Mouse (Mus musculus) embryonic stem cell, embryonic (primary cell): ENCODE data around the gene Ppp1r2.

ENCODE experiments used
- CTCF ChIA-PET, 4 experiments: fragments of 300-600 bp in 2 of 4; fragments of 350-600 bp in 2 of 4; sonication (Branson Sonifier 250); formaldehyde crosslinking; loops; one replicate each; lab custom pipeline; 2022; ENCODE audit warnings: inconsistent platforms in 2 of 4; lab: Charles Lee
- POLR2A ChIA-PET, 4 experiments: fragments of 300-600 bp in 2 of 4; fragments of 350-600 bp in 2 of 4; sonication (Branson Sonifier 250); formaldehyde crosslinking; loops; one replicate each; lab custom pipeline; 2022; ENCODE audit warnings: antibody characterized with exemption in 4 of 4, inconsistent platforms in 1 of 4; lab: Charles Lee

Ppp1r2 gene

DNA sequence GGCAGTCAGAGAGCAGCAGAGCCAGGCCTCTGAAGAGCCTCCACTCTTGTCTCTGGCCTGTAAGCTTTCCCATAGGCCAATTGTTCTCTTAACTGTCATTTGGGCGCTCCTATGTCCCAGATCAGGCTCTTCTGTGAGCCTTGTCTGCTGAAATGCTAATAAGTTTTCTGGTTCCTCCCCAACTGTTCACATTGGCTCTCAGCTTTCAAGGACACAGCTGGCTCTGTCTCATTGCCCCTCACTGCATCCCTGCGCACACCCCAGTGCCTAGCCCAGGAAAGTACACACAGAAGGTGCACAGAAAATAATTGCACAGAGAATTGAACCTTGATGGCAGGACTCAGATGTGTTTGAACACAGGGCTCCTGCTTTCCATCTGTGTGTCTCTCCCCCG is 24.9 kb upstream of the Ppp1r2 start:
- CTCF ChIA-PET: interaction anchor here (0.5 to 1.0 kb wide), 7 partner anchors 10 to 208 kb away, joined by 3 to 6 read pairs (median 3); no protein-coding TSS in a partner anchor
- POLR2A ChIA-PET: interaction anchor here (0.5 to 7.5 kb wide), 51 partner anchors 8 to 703 kb away, joined by 3 to 75 read pairs (median 5); partner anchors contain the start of genes Apod (in 3 of the 4), Acap2 (in 1 of the 4) and Senp5 (in 1 of the 4)

DNA sequence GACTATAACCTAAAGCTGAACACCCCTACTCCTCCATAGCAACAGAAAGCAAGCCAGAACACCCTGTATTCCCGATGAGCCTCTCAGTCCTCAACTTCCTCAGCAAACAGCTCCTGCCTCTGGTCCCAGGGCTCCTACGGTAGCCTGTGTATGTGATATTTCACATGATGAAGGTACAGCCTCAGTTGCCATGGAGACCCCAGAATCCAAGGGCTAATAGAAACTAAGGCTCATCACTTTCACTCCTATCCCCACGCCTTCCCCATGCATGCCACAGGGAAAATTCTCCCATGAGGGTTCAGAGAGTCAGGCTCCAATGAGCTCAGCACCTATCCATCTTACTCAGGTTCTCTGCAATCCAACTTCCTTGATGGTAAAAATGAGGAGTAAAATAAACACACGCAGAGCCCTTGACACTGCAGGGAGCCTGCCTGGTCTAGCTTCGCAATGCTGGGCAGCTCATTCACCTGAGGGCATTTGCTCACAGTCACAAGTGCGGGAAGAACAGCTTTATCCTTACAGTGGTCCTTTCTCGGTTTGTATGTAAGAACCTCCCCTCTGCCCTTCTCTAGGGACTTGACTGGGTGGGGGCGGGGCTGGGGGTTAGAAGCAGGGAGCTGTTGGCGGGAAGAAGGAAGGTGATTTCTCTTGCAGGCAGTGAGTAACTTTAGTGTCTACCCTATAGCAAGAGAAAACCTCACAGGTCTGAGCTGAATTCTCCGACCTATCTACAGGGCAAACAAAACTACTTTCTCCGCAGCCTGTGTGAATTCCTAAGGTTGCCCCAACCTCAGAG is 24.3 kb upstream of the Ppp1r2 start:
- CTCF ChIA-PET: interaction anchor here (0.5 to 1.1 kb wide), 8 partner anchors 9 to 126 kb away, joined by 3 to 11 read pairs (median 3); no protein-coding TSS in a partner anchor
- POLR2A ChIA-PET: interaction anchor here (0.5 to 7.5 kb wide), 50 partner anchors 8 to 704 kb away, joined by 3 to 75 read pairs (median 5); partner anchors contain the start of genes Apod (in 3 of the 4), Acap2 (in 1 of the 4) and Senp5 (in 1 of the 4)

DNA sequence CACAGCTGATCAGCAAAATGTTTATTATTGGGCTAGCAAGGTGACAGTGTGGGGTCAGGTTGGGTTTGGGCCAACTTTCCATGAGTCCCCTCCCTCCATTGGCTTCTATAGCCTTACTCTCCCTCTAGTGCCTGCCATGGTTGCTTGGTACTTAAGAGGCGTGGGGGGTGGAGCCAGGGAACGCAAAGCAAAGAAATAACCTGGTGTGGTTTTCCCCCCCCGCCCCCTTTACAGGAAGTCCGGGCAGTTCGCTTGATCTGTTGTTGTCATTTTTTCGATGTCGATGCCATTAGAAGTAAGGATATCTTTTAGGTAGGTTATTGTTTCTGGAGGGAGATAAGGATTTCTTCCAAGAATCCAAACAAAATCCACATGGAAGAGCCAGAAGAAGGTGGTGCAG is 22.0 kb upstream of the Ppp1r2 start:
- ChIA-PET POLR2A (interaction anchor here in 1 of 4 experiments (1.6 kb wide), 1 partner anchor 585 kb away, joined by 3 read pairs; no protein-coding TSS in a partner anchor), CTCF (no interaction called here)

DNA sequence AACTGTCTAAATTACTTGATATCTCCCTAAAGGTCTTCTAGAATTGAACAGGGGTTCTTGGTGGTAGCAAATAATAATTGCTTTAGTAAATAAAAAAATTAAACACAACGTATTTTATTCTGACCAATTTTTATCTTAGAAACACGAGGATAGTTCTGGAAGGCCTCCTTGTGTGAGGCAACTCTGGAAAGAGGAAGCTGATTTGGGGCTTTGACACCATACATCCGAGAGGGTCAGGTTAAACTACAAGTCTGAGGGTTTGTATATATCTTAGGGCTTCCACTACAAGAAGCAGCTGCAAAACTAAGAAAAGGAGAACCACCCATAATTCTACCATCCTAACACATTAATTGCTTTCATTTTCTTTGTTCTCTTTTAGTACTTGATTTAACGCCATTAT is 18.7 kb upstream of the Ppp1r2 start:
- ChIA-PET POLR2A (interaction anchor here in 2 of 4 experiments (1.2 to 1.8 kb wide), 2 partner anchors 17 to 19 kb away, joined by 4 to 5 read pairs; no protein-coding TSS in a partner anchor), CTCF (no interaction called here)

DNA sequence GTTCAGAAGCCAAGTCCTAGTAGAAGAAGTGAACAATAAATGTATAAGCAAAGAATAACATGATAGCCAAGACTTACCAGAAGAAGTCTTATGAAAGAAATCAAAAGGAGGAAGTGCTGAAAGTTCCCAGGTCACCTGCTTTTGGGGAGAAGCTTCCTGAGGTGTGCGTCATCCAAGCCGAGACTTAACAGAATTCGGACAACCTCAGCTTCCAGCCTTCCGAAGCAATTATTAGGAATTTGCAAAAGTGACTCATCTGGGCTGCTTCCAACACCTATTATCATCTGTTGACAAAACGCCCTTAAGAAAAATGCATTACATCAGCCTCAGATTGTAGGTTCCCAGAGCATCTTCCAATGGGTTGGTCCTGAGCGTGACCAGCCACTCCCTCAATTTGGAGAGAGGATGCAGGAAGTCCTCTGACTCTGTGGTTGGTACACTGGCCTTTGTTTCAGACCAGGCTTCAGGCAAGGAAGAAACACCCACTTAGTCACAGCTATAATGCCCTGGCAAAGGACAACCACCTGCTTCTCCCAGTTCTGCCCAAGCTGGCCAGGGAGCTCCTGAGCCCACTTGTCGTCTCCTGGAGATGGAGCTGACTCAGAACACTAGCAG is 15.8 kb upstream of the Ppp1r2 start:
- POLR2A ChIA-PET: interaction anchor here in 3 of 4 experiments (0.8 to 3.4 kb wide), 8 partner anchors 9 to 713 kb away, joined by 3 to 22 read pairs (median 4); no protein-coding TSS in a partner anchor
- CTCF ChIA-PET: interaction anchor here in 1 of 4 experiments (1.1 kb wide), 1 partner anchor 9 kb away, joined by 6 read pairs; no protein-coding TSS in a partner anchor

DNA sequence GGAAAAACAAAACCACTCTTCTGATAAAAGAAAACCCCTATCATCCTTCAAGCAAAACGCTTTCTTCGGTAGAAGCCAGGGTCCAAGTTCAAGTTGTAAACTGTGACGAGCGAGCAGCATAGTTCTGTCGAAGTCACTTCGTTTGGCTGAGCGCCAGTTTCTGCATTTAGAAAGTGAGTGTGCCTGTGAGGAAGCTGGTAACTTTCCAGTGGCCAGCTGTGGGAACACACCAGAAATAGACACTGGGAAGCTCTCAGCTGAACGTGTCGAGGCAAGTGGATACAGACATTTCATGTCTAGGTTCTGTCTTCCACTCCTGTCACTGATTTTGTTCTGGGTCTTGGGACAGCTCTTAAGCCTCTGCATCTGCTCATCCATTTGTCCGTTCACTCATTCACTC is 15.2 kb upstream of the Ppp1r2 start:
- POLR2A ChIA-PET: interaction anchor here in 3 of 4 experiments (0.8 to 3.4 kb wide), 5 partner anchors 9 to 713 kb away, joined by 3 to 22 read pairs (median 6); no protein-coding TSS in a partner anchor
- CTCF ChIA-PET: interaction anchor here in 1 of 4 experiments (1.1 kb wide), 1 partner anchor 9 kb away, joined by 6 read pairs; no protein-coding TSS in a partner anchor

DNA sequence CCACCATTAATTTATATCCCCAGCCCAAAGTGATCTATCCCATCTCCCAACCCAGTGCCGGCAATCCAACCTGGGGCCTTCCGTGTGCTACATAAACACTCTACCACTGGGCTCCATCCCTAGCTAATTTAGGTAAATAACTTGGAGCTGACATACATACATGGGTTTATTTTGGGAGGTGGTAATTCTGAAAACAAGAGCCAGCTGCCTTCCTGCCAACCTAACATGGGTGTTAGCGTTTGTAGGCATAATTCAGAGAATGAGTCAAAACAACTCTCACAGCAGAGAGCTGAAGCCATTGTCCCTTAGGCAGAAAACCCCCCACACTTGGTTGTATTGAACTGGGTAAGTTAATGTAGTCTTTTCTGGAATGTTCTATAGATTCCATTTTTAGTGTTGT is 12.6 kb upstream of the Ppp1r2 start:
- CTCF ChIA-PET: no interaction called here
- POLR2A ChIA-PET: interaction anchor here in 2 of 4 experiments (0.6 to 1.0 kb wide), 2 partner anchors 11 to 646 kb away, joined by 3 read pairs; no protein-coding TSS in a partner anchor

DNA sequence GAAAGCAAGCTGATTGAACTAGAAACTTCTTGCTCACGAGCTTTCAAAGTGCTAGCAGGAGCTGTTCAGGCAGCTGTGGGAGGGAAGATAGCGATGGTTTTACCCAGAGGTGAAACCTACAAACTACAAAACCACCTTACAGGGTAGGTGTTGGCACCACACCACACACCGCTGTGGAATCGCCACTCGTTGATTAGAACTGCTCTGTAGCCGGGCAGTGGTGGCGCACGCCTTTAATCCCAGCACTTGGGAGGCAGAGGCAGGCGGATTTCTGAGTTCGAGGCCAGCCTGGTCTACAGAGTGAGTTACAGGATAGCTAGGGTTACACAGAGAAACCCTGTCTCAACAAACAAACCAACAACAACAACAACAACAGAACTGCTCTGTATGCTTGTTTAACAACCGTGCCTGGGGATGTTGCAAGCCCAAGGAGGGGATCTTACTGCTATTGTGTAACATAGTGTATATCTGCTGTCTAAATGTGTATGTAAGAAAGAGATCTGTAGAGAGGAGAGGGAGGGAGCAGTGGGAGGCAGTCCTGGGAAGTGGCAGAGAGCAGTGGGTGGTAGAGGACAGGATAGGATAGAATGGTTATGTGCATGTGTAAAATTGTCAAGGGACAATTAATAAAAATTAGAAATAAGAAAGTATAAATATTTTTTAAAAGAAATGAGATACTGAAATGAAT is 11.9 kb upstream of the Ppp1r2 start:
- CTCF ChIA-PET: interaction anchor here in 1 of 4 experiments (1.4 kb wide), 1 partner anchor 61 kb away, joined by 4 read pairs; no protein-coding TSS in a partner anchor
- POLR2A ChIA-PET: interaction anchor here in 2 of 4 experiments (1.3 to 1.5 kb wide), 3 partner anchors 10 to 29 kb away, joined by 3 to 8 read pairs (median 4); no protein-coding TSS in a partner anchor

DNA sequence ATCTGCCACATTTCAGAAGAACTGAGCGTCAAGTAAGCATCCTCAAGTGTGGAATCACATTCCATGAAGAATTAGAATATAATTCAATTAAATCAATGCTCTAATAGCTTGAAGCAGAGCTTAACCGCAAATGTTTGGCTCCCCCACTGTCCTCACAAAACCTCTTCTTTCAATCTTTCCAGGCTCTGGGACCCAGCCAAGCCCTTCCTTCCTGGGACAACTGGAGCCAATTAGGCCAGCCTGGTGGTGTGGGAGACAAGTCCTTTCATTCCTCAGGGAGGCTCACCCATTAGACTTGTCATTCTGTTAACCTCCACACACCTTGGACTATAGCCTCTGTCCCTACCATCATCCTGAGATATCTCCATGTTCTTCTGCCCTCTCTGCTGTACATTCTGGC is 6.9 kb upstream of the Ppp1r2 start:
- ChIA-PET POLR2A (no interaction called here), CTCF (interaction anchor here in 1 of 4 experiments (0.7 kb wide), 1 partner anchor 1725 kb away, joined by 6 read pairs; no protein-coding TSS in a partner anchor)

DNA sequence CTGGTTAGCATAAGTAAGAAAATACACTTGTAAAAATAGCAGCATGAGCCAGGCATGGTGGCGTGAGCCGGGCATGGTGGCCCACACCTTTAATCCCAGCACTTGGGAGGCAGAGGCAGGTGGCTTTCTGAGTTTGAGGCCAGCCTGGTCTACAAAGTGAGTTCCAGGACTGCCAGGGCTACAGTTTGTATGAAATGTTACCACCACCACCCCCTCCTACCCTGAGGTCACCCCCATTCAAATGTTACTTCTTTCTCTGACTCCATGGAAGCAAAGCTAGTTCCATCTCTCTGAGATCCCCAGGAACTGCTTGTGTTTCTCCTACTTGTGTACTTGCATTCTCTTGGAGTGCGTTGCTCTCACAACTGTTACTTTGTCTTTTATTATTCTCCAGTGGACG is 5.1 kb upstream of the Ppp1r2 start:
- ChIA-PET POLR2A (interaction anchor here in 1 of 4 experiments (1.1 kb wide), 1 partner anchor 20 kb away, joined by 4 read pairs; no protein-coding TSS in a partner anchor), CTCF (no interaction called here)

DNA sequence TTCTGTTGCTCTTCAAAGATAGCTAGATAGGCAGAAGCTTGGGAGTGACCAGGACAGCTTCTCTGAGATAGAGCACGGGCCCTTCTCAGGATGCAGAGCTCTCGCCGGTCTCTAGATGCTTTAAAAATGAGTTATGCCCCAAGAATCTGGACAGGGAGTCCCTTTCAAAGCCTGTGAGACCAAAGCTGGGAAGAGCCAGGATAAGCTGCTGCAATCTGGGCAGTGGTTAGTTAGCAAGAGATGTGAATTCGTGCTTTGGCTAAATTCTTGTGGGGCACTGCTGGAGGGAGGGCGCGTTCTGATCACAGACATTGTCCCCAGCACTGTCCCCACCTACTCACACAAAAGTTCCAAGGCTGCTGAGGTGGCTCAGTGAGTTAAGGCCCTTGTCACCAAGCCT is 3.5 kb upstream of the Ppp1r2 start:
- ChIA-PET CTCF (no interaction called here), POLR2A (interaction anchor here in 3 of 4 experiments (0.5 to 3.2 kb wide), 8 partner anchors 12 to 1061 kb away, joined by 3 to 14 read pairs (median 3); no protein-coding TSS in a partner anchor)

DNA sequence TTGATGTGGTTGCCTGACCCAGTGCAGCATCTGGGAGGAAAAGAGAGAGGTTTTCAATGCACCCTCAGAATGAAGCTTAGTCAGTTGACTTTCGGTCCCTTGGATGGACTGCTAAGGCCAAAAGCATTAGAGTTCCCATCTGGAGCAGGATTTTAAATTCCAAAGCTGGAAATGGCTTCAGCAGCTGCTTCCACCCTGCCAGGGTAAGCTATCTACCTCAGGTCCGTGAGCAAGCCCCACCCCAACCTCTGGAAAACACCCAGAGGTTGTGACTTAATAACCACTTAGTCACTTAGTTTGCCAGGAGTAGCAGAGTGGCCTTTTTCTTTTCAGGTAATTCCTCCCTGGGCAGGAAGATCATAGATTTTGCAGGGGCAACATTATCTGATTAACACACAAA is 3.0 kb upstream of the Ppp1r2 start:
- ChIA-PET CTCF (no interaction called here), POLR2A (interaction anchor here in 3 of 4 experiments (1.0 to 3.2 kb wide), 7 partner anchors 8 to 48 kb away, joined by 3 to 14 read pairs (median 6); no protein-coding TSS in a partner anchor)

DNA sequence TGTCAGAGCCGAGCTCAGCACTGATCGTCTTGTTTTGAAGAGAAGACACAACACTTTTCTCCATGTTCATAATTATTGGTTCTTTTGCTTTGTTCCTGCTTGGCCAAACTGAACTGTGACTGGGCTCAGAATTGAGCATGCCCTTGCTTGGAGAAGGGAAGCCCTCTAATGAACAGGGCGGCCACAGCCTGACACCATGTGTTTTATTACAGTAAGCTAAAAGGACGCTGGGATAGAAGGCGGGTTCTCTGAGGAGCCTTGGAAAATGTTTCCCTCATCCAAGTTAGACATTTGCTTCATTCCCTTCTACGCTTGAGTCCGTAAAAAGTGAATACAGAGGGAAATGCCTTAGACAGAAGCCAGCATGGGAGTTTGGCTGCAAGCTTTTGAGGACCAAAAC is 1.9 kb upstream of the Ppp1r2 start:
- CTCF ChIA-PET: interaction anchor here in 2 of 4 experiments (0.5 to 1.5 kb wide), 3 partner anchors 23 to 128 kb away, joined by 3 to 4 read pairs (median 4); no protein-coding TSS in a partner anchor

DNA sequence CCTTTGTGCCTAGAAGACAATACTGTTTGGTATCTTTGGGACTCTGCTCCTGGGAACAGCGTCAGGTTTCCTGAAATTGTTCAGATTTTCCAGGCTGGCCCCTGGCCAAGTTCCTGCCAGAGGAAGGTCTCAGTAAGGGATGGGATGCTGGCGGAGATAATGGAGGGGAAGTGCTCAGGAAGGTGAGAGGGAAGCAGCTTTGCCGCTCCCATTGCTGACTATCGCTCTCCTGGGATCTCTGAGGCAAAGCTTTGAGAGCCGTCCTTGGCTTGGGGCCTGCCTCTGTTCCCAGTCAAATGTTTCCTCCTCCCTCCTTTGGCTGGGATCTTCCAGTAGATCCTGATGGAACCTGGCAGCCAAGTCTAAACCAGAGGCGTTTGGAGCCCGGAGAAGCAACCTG is 1.5 kb upstream of the Ppp1r2 start:
- ChIA-PET CTCF (interaction anchor here in 2 of 4 experiments (0.6 to 1.5 kb wide), 3 partner anchors 43 to 128 kb away, joined by 3 to 6 read pairs (median 4); no protein-coding TSS in a partner anchor), POLR2A (interaction anchor here (0.6 to 3.2 kb wide), 24 partner anchors 10 to 1129 kb away, joined by 3 to 14 read pairs (median 3); no protein-coding TSS in a partner anchor)

More for the DNA sequence above, 1.9 kb upstream of the Ppp1r2 start:
- POLR2A ChIA-PET: interaction anchor here (0.6 to 3.2 kb wide), 26 partner anchors 9 to 393 kb away, joined by 3 to 14 read pairs (median 3); no protein-coding TSS in a partner anchor

DNA sequence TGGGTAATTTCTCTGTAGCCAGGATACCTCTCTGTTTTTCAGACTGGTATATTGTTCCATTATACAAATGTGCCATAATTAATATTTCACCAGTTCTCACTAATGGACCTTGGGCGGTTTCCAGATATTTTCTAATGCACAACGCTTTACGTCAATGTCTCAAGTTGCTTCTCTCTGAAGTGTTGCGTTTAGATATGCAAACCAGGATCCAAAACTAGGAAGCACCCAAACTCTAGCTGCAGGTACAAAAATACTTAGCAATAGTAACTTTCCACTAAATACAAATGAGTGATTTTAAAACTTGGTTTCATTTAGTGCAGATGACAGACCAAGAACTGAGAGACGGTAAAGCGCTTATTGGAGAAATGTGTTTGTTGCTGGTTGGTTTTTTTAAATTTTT is 993 bp downstream of the Ppp1r2 start:
- CTCF ChIA-PET: no interaction called here
- POLR2A ChIA-PET: interaction anchor here in 3 of 4 experiments (0.8 to 3.2 kb wide), 13 partner anchors 12 to 118 kb away, joined by 3 to 14 read pairs (median 4); partner anchors contain the start of gene Acap2 (in 1 of the 3)

DNA sequence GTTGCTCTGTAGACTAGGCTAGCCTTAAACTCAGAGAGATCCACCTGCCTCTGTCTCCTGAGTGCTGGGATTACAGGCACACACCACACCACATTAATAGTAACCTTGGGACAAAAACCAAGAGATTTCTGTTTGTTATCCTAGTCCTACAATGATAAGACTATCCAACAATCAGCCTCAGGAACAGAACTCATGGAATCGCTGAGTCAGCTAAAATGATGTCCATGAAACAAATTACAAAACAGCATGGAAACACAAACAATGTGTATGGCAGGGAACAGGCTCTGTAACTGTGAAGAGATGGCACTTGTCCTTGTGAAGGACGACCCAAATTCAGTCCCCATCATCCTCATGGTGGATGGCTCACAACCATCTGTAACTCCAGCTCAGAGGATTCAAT is 8.4 kb downstream of the Ppp1r2 start:
- CTCF ChIA-PET: no interaction called here
- POLR2A ChIA-PET: interaction anchor here in 3 of 4 experiments (0.6 to 6.3 kb wide), 6 partner anchors 8 to 680 kb away, joined by 3 to 56 read pairs (median 3); no protein-coding TSS in a partner anchor

DNA sequence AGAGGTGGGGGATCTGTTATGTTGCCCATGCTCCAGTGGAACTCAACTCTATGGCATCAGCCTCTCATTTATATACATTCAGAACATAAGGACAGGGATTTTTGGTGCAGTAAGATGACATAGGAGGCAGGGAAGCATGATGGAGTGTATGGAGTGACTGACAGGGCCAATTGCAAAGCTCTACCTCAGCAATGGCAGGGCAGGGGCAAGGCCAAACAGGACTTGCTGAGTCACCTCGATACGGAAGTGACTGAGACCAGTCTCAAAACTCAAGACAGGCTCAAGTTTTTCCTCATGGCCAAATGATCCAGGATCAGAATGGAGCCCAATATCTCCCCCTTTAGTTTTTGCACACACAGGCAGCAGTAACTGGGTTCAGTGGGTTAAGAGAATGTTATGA is 18.9 kb downstream of the Ppp1r2 start:
- ChIA-PET CTCF (interaction anchor here in 3 of 4 experiments (0.5 to 2.1 kb wide), 4 partner anchors 55 to 725 kb away, joined by 3 to 12 read pairs (median 6); partner anchors contain the start of gene Acap2 (in 1 of the 3)), POLR2A (interaction anchor here (0.6 to 5.0 kb wide), 27 partner anchors 9 to 250 kb away, joined by 3 to 56 read pairs (median 4); partner anchors contain the start of gene Acap2 (in 2 of the 4))
